Mouse (Mus musculus) left cerebral cortex, postnatal 14 days (tissue): ENCODE measurements around the gene Gm2012. TPM values are rescaled to one million over a fixed set of nuclear protein-coding genes. Genes with fewer than 3 reads are reported as not detected.
"Not testable (repeated sequence)": the region's sequence is repeated elsewhere in the genome, so short reads cannot be mapped to it uniquely, and the experiment has no call there.

Experiments used
- DNase-seq, 2 experiments: peaks; one replicate each; pipeline ENCODE4 v3.0.0; 2021 to 2022; ENCODE audit warnings: low spot score in 2 of 2, mixed read lengths in 1 of 2
- intact Hi-C: fragments of 180-260 bp; cut with DNase I; formaldehyde crosslinking; loops from one replicate; pipeline ENCODE4 v1.15.1; 2025
- long read RNA-seq, 2 experiments: library from polyadenylated mRNA; stranded (forward); transcript quantifications; one replicate each; pipeline ENCODE4 v2.0.0; 2021
- microRNA-seq, 2 experiments: library from miRNA; unstranded; fragments of <30 nt; microRNA quantifications; one replicate each; pipeline ENCODE4 v1.2.0; 2022
- total RNA-seq, 2 experiments: library from RNA; stranded (reverse); gene quantifications; 2 replicates each; pipeline ENCODE4 v1.2.3; 2021

Gene Gm2012
- total RNA-seq: not detected
- long read RNA-seq, experiment 1: 0 reads
- long read RNA-seq, experiment 2: 0 reads

DNA sequence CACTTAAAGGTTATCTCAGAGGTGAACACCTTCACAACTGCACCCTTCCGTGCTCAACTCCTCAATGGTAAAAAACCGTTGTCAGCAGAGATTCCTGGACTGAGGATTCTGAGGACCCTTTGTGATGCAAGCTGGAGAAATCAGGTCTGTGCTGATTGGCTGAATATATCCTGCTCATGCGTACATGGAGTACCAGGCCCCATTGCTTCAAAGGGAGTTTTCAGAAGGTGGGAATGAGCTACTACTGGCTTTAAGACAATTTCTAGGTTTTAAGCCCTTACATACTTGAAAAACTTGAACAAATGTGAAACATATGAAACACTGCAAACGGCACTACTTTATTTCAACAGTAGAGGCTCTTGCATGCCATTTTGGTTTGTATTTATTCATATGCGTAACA lies at the start of gene Gm2012:
Gene Gm2012, minus strand, starts transcription at position 101 of the 400 bp plus-strand sequence.
- DNase-seq, intact Hi-C loops: not testable (repeated sequence)

- DNase-seq, intact Hi-C loops: not testable (repeated sequence)
These were observed 72.0 kb downstream of the Gm2012 start for GRCm38 (mm10) chrX:26159146-26159545.

Small RNA genes lying within 50 kb of the gene (microRNA-seq; reads per million reads assigned to microRNA genes)
- 0 reads per million in 2 experiments for gene Gm26302

Other genes starting within 250 kb of the Gm2012 start
- gene Gm5168, start 180.3 kb downstream of the Gm2012 start, total RNA-seq: not detected
- gene Gm2030, start 78.7 kb upstream of the Gm2012 start, total RNA-seq: not detected